Mouse (Mus musculus): ENCODE results near the gene Arhgef12.

Gene Arhgef12

GRCm38 (mm10) chr9:43071741-43072140 is 35.3 kb downstream of the Arhgef12 start:
- DNase-seq = no peak

GRCm38 (mm10) chr9:43071176-43071575 is 35.9 kb downstream of the Arhgef12 start:
- no peak for DNase-seq

DNA sequence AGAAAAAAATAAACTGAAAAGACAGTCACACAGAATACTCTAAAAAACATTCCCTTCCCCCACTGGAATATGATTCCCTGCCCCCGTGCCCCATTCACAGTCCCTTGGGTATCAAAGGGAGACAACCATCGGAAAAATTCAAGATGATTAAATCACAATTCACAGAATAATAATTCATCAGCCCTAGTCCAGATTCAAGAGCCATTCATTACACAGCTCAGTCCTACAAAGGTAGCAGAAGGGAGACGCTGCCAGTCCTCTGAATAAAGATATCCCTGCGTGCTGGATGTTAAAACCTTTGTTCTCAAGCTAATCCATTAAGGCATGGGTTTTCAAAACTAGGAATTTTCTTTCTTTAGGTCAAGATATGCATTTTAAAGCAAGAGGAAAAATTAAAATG is 36.5 kb downstream of the Arhgef12 start:
- no peak for DNase-seq

- no peak for DNase-seq
Measured at GRCm38 (mm10) chr9:43070153-43070552, 36.9 kb downstream of the Arhgef12 start.

DNA sequence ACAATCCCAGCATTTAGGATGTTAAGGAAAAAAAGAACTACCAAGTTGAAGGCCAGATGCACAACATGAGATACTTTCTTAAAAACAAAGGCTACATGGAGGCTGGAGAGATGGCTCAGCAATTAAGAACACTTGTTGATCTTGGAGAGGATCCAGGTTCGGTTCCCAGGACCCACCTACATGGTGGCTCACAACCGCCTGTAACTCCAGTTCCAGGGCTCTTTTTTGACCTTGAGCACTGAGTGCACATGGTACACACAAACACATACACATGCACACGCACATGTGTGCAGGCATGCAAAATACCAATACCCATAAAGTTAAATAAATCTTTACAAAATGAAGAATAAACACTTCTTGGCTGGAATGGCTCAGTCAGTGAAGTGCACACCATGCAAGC is 39.1 kb downstream of the Arhgef12 start:
- no peak for DNase-seq

GRCm38 (mm10) chr9:43065231-43065630 is 41.8 kb downstream of the Arhgef12 start:
- no peak for DNase-seq

GRCm38 (mm10) chr9:43061545-43061944 is 45.5 kb downstream of the Arhgef12 start:
- no peak for DNase-seq

DNA sequence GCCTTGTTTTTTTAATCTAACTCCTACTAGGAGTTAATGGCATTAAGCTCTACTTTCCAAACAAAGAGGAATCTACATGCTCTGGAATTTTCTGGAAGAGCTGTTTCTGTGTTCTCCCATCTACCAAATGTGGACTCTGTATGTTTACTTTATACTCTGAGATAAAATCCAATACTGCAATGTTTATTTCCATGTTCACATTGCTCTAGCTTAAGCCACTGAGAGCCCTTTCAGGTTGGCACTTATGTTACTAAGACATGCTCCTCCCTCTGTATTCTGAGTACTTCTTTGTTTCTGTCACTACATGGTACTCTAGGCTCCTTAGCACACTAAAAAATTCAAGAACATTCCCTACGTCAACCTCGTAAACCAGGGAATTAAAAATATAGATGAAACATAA is 56.6 kb downstream of the Arhgef12 start:
- DNase-seq = no peak

GRCm38 (mm10) chr9:43044481-43044880 is 62.6 kb downstream of the Arhgef12 start:
- no peak for DNase-seq

DNA sequence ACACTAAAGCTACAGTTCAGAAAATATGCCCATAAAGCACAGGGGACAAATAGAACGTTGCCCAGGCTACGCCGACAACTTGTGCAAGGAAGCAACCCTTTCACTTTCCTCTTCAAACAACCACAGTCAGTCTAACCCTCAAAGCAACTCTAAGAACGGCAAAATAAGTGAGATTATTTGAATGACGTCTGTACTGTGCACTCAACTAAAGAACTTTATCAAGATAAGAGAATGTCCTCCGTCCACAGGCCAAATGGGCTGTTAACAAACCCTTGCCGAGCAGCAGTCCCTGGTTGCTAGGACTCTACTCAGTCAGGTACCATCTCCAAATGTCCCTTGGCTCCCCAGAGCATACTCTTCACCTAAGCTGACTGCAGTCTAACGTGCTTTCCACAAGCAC is 68.6 kb downstream of the Arhgef12 start:
- no peak for DNase-seq

- DNase-seq = no peak
Measured at GRCm38 (mm10) chr9:43035208-43035607, 71.8 kb downstream of the Arhgef12 start.

DNA sequence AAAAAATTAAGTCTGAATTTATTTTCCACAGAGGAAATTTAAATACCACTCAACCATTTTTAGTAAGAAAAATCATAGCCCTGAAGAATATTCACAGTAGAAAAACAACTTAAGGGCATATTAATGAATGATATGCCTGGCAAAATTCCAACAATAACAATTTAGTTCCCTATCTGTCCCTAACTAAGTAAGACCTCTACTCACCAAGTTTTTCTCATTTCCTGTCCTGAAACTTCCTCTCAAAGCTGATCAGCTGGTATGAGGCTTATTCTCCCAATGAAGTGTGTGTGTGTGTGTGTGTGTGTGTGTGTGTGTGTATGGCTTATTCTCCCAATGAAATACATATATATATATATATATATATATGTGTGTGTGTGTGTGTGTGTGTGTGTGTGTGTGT is 72.8 kb downstream of the Arhgef12 start:
- no peak for DNase-seq

- no peak for DNase-seq
Measured at GRCm38 (mm10) chr9:43027757-43028156, 79.3 kb downstream of the Arhgef12 start.

DNA sequence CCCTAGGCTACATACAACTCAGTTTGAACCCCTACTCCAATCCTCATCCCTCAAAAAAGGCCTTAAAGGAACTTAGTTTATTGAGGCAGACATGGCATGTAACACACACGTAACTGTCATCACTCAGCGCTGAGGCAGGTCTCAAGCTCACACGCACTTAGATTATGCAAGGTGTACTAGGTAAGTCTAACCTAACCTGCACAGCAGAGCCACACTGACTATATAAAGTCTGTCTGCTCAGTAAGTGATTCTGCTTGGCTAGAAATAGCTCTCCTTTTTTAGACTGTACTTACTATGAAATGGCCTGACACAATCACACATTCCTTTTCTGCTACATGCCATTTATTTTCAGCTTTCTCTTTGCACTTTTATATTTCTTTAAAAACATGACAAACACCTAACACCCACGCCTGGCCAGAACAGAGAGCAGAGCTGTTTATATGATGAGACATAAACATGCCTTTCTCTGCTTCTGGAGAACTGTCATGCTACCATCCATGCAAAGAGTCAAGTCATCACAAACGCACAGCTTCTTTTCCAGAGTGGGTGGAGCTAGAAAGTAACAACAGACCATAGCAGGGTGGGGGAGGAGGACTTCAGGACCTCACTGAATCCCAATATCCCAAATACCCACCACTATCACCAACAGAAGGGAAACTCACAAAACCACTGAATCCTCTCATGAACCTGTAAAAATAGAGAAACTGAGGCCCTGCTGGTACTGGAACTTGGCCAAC is 85.4 kb downstream of the Arhgef12 start:
- no peak for DNase-seq

- no peak for DNase-seq
Measured at GRCm38 (mm10) chr9:43019656-43020055, 87.4 kb downstream of the Arhgef12 start.

DNA sequence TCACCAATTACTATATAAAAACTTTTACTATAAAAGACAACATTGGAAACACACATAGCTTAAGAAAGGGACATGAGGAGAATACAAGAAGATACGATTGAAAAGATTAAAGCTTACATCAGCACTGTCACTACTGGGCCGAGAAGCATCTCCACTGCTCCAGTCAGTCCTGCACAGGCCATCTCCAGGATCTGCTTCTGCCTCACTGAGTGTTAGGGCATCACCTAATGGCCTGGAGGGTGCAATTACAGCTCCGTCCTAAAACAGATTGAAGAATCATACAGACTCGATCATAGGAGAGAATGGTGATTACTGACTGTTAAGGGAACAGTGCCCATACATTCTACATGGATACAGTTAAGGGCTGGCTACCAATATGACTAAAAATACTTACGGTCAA is 91.3 kb downstream of the Arhgef12 start:
- DNase-seq = no peak

DNA sequence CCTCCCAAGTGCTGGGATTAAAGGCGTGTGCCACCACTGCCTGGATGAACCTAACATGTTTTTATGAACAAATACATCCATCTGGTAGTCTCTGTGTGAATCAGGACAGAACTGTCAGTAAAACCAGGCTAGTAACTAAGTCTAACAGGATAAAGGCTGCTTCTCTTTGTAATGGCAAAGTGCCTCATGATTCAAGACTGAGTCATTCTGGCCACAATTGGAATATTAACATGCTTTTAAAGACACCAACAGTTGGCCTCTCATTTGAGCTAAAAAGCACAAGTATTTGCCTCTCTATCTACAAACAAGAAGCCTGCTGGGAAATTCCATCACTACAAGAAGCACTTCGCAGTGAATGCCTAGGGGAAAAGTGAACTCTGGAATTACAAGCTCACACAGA is 91.7 kb downstream of the Arhgef12 start:
- no peak for DNase-seq

DNA sequence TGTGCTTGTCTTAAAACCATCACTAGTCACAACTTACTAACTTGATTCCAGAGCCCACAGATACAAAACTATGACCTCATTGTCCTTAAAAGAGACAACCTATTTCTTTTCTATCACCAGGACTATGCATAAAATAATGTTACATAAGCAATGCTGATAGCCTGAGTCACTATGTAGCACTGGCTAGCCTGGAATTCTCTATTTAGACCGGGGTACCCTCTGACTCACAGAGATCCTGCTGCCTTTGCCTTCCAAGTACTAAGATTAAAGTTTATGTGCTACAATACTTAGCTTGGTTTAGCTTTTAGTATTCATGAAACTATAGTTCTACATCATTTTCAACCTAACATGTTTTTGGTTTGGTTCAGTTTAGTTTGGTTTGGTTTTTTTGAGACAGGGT is 92.2 kb downstream of the Arhgef12 start:
- no peak for DNase-seq

DNA sequence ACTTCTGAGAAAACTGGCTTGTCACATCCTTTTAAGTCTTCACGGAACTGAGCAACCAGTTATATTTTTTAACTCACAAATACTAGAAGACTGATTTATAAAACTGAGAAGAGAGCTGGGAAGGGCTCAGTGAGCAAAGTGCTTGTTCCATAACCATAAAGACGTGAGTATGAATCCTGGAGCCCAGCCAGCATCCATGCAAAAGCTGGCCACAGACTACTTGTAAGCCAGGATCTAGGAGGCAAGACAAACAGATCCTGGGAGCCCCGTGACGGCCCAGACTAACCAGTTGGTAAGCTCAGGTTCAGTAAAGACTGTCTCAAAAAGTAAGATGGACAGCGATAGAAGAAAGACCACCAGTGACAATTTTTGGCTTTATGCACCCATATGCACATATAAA is 94.5 kb downstream of the Arhgef12 start:
- no peak for DNase-seq

DNA sequence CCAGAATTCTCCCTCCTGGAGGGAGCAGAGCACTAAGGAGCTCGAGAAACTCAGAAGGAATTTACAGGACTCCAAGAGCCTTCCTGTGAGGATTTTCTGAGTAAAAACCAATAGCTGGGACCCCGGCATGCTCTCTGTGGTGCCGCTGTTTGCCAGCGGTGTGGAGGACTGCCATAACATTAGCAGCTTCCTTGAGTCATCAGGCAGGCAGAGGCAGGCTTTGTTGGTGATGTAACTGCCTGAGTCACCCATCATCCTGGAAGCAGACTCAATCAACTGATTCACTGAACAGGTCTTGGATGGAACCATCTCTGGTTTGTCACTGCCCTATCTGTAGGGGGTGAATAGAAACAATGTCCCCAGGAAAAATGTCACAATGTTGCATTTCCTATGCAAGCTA is 96.0 kb downstream of the Arhgef12 start:
- DNase-seq = no peak

DNA sequence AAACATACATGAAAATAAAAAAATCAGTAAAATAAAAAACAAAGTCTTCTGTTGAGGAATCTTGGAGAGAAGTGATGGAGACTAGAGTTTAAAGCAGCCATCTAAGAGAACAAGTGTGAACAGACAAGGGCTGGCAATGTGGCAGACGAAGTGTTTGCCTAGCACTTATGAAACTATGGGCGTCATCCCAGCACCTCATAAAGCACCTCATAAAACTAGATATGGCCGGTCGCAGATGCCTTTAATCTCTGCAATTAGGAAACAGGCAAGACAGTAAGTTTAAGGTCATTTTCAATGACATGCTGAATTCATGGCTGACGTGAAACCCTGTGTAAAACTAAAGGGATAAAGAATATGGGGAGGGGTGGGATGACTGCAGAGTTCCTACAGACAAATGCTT is 103.2 kb downstream of the Arhgef12 start:
- no peak for DNase-seq

GRCm38 (mm10) chr9:43003017-43003416 is 104.0 kb downstream of the Arhgef12 start:
- DNase-seq = no peak

DNA sequence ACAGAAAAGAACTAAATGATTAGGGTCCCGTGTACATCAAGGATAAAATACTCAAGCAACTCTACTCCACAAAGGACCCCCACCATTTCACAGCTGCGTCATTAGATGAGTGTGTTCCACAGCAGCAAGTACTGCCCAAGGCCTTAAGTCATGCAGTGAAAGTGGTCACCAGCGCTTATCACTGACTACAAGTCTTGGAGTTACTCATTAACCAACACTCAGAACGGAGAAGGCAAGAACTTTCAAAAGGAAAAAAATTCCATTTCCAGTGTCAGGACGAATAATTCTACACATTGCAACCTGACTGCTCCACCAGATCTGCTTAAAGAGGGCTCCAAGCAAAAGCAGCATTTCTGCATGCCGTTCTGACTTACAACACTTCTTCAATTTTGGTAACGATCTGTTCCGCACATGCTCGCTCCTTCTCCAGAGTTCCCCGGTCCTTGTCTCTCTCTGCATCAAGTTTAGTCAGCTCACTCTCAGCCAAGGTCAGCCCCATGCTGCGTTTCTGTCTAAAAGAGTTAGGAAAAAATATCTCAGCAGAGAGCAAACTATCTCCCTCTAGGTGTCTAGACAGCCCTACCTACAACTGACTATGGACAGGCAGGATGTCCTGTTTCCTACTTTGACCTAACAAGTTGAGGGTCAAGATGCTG is 106.3 kb downstream of the Arhgef12 start:
- DNase-seq = no peak

DNA sequence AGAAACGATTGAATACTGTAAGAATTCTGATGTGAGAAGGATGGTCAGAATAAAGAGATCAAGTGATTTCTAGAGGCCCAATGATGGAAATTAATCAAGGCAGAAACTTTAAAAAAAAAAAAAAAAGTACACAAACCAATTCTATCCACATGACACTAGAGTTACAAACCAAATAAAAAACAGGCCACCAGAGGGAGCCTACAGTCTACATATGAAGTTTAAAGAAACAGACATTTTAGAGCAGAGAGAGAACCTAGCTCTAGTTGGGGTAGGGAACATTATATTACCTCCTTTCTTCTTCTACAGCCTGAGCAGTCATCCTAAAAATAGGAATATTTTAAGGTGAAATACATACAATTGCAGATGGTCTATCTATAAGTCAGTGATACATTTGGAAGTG is 107.0 kb downstream of the Arhgef12 start:
- DNase-seq = peak; percentile 19

DNA sequence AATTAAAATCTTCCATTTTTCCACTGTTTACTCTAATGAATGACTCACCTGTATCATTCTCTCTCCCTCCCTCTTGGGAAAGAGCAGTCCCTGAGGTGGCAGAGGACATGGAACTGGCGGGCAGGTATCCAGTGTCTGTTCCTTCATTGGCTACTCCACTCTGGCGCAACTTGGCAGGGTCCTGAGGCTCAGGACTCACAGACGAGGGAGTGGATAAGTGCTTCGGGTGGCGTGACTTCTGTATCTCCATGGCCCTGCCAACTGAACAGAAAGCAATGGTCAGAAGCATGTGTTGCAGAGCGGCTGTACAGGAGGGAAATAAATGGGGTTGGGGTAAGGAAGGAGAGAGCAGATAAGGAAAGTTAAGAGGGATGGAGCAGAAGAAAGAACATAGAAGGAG is 109.5 kb downstream of the Arhgef12 start:
- DNase-seq = no peak
